Mouse (Mus musculus): Measurements from ENCODE around the gene Akt3. TPM values are rescaled to one million over a fixed set of nuclear protein-coding genes. Genes with fewer than 3 reads are reported as not detected.

Gene Akt3
- total RNA-seq, 2 experiments from 2014 or later, result 248 to 255 TPM

GRCm38 (mm10) chr1:177069161-177069560, 188.8 kb downstream of the Akt3 start:
- no peak for DNase-seq (ENCODE audit: low spot score in 2 of 2)
- intact Hi-C loops (cut with DNase I), result no loop called here

- intact Hi-C loops (cut with DNase I), result no loop called here
- no peak for DNase-seq (ENCODE audit: low spot score in 2 of 2)
Observed at GRCm38 (mm10) chr1:177067123-177067646, 190.8 kb downstream of the Akt3 start.

GRCm38 (mm10) chr1:177065732-177066131, 192.3 kb downstream of the Akt3 start:
- intact Hi-C loops (cut with DNase I), result no loop called here
- peak in 1 of 2 experiments; percentile 18 for DNase-seq (ENCODE audit: low spot score in 2 of 2)

- no peak for DNase-seq (ENCODE audit: low spot score in 2 of 2)
- intact Hi-C loops (cut with DNase I), result no loop called here
Observed at GRCm38 (mm10) chr1:177061761-177062160, 196.2 kb downstream of the Akt3 start.

- DNase-seq (ENCODE audit: low spot score in 2 of 2), result no peak
- intact Hi-C loops (cut with DNase I), result loop anchor here (10.0 kb wide), 1 partner anchor 390 kb away; the partner anchor contains the start of gene Zbtb18
Observed at GRCm38 (mm10) chr1:177054891-177055290, 203.1 kb downstream of the Akt3 start.

- no peak for DNase-seq (ENCODE audit: low spot score in 2 of 2)
- intact Hi-C loops (cut with DNase I), result loop anchor here (10.0 kb wide), 1 partner anchor 393 kb away; the partner anchor contains the start of gene Zbtb18
Observed at GRCm38 (mm10) chr1:177051366-177051963, 206.5 kb downstream of the Akt3 start.

- DNase-seq (ENCODE audit: low spot score in 2 of 2), result no peak
- intact Hi-C loops (cut with DNase I), result no loop called here
Observed at GRCm38 (mm10) chr1:177048773-177049172, 209.2 kb downstream of the Akt3 start.

- intact Hi-C loops (cut with DNase I), result no loop called here
- no peak for DNase-seq (ENCODE audit: low spot score in 2 of 2)
Observed at GRCm38 (mm10) chr1:177046963-177047362, 211.0 kb downstream of the Akt3 start.

DNA sequence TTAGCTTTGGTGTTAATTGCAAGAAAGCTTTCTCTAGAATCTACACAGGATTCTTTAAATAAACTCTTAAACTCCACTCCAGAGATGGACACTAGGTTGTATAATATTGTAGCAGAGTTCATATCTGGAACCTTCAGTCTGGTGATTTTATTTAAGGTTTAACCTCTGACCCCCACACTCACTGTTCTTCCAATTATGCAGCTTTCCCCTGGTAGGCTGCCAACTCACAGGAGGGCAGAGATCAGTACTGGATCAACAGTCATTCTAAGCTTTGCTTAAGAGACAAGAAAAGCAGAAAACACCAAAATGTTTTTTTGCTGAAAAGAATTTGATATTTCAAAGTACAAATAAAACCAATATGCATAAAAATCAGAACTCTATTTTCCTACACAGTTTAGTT, 212.1 kb downstream of the Akt3 start:
- intact Hi-C loops (cut with DNase I), result no loop called here
- no peak for DNase-seq (ENCODE audit: low spot score in 2 of 2)

- no peak for DNase-seq (ENCODE audit: low spot score in 2 of 2)
- intact Hi-C loops (cut with DNase I), result no loop called here
Observed at GRCm38 (mm10) chr1:177040058-177040457, 217.9 kb downstream of the Akt3 start.

DNA sequence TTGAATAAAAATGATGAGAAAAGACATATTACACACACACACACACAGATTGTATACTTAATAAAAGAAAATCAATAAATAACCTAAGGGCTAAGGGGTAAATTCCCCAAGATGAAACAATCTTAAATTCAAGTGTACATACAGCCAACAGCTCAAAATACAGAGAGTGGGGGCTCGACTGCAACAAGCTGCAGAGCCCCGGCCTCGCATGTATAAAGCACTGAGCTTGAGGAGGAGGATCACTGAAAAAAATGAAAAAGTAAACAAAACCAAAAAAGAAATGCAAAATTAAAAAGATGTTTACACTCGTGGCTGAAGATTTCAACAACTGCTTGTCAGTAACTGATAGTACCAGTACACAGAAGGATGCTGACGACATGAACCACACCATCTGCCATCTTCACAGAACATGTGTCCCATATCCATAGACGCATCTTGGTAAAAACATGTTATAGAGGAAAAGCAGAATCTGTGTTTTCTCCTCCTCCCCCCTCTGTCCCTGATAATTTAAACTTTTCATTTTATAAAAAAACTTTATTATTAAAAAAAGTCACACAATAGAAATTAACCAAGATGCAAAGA, 218.8 kb downstream of the Akt3 start:
- intact Hi-C loops (cut with DNase I), result loop anchor here (10.0 kb wide), 1 partner anchor 646 kb away; no protein-coding TSS in a partner anchor
- peak in 1 of 2 experiments; percentile 47 for DNase-seq (ENCODE audit: low spot score in 2 of 2)

- DNase-seq (ENCODE audit: low spot score in 2 of 2), result no peak
- intact Hi-C loops (cut with DNase I), result loop anchor here (10.0 kb wide), 1 partner anchor 646 kb away; no protein-coding TSS in a partner anchor
Observed at GRCm38 (mm10) chr1:177038383-177038782, 219.6 kb downstream of the Akt3 start.

DNA sequence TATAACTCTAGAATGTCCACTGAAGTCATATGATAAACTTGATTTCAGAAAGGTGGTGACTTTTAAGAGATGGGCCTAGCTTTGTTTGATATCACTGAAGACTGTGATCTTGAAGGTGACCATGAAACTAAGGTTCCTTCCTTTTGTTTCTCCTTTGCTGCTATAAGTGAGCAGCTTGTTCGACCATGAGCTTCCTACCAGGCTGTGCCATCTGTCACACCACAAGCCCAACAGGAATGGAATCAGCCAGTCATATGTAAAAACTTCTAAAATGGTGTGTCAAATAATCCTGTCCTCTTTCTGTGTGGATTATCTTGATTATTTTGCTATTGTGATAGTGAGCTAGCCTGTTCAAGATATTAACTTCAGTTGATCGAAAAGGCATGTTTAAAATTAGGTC, 222.5 kb downstream of the Akt3 start:
- DNase-seq (ENCODE audit: low spot score in 2 of 2), result no peak
- intact Hi-C loops (cut with DNase I), result loop anchor here (10.0 kb wide), 1 partner anchor 649 kb away; no protein-coding TSS in a partner anchor

DNA sequence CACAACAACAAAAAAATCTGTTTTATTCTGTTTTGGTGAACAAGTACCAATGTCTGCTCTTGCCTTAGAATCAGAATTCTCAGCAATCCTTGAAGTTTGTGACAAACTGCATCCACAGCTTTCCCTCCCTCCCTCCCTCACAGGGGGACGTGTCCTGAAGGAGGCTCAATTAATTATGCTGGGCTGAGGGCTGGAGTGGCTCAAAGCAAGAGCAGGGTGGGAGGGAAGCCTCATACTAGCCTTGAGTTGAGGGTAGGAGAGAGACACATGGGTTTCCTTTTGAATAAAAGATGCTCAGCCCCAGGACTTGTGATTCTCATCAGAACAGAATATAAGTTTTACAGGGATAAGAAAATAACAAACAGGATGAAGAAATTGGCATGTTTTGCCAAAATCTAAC, 225.8 kb downstream of the Akt3 start:
- intact Hi-C loops (cut with DNase I), result loop anchor here (10.0 kb wide), 1 partner anchor 653 kb away; no protein-coding TSS in a partner anchor
- DNase-seq (ENCODE audit: low spot score in 2 of 2), result no peak

DNA sequence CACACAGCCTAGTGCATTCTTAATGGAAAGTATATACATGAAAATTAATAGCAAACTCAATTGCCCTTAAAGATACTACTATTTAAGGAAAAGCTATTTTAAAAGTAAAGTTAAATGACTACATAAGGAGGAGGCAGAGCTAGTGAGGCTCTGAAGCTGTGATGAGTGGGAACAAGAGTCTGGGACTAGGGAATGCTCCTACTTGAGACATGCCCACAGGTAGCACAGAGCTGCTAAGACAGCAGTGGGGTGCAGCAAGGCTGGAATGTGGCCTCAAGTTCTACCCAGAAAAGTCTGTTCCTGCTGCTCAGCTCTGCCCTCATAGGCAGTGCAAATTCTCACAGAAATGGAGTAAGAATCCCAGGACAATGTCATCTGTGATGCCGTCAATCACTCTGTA, 226.8 kb downstream of the Akt3 start:
- intact Hi-C loops (cut with DNase I), result loop anchor here (10.0 kb wide), 1 partner anchor 654 kb away; no protein-coding TSS in a partner anchor
- no peak for DNase-seq (ENCODE audit: low spot score in 2 of 2)

GRCm38 (mm10) chr1:177030669-177031068, 227.3 kb downstream of the Akt3 start:
- DNase-seq (ENCODE audit: low spot score in 2 of 2), result no peak
- intact Hi-C loops (cut with DNase I), result loop anchor here (10.0 kb wide), 1 partner anchor 654 kb away; no protein-coding TSS in a partner anchor

- no peak for DNase-seq (ENCODE audit: low spot score in 2 of 2)
- intact Hi-C loops (cut with DNase I), result no loop called here
Observed at GRCm38 (mm10) chr1:177029032-177029431, 229.0 kb downstream of the Akt3 start.

DNA sequence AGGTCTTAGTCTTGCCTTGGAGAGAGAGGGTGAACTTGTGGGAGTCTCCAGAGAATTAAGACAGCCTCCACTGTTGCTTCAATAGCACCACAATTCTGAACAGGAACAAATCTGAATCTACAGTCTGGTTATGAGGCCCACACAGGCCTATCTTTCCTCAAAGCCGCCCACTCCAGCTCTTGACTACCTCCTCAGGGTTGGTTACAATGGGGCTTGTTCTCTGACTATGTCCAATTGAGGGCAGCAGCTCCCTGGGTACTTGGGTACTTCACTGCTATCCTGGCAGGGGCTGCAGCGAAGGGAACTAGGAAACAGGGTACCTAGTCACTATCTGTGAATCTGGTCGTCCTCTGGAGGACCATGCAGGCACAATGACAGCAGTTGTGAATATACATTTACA, 230.3 kb downstream of the Akt3 start:
- DNase-seq (ENCODE audit: low spot score in 2 of 2), result no peak
- intact Hi-C loops (cut with DNase I), result no loop called here

- no peak for DNase-seq (ENCODE audit: low spot score in 2 of 2)
Observed at GRCm38 (mm10) chr1:177022751-177023150, 235.3 kb downstream of the Akt3 start.

DNA sequence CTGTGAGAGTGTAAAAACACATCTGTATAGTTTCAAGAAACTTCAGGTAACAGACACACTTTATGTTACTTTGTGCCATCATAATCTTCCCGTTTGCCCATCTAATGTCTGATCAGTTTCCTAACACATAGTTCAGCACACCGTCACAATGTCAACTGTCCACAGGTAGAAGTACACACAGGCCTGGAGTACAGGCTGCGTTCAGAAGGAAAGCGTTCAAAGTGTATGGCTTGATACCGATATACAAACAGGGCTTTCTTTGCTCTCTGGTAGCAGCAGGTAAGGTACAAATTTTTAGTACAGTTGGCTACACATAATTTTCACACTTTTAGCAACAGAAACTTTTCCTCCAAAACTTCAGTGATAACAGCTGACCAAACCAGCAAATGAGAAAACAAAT, 238.3 kb downstream of the Akt3 start:
- intact Hi-C loops (cut with DNase I), result no loop called here
- DNase-seq (ENCODE audit: low spot score in 2 of 2), result no peak

More at GRCm38 (mm10) chr1:177022751-177023150, 235.3 kb downstream of the Akt3 start:
- intact Hi-C loops (cut with DNase I), result no loop called here

- intact Hi-C loops (cut with DNase I), result no loop called here
- no peak for DNase-seq (ENCODE audit: low spot score in 2 of 2)
Observed at GRCm38 (mm10) chr1:177018750-177019149, 239.3 kb downstream of the Akt3 start.
